Mouse (Mus musculus): ENCODE measurements around the gene Gjd2. TPM values are rescaled to one million over a fixed set of nuclear protein-coding genes. Genes with fewer than 3 reads are reported as not detected.

Gene Gjd2
- 0.05 and 0.14 TPM in 2 replicates for polyA plus RNA-seq (2015; fragmentation: Nextera tagmentation; extraction: Ambion mirVana)

DNA sequence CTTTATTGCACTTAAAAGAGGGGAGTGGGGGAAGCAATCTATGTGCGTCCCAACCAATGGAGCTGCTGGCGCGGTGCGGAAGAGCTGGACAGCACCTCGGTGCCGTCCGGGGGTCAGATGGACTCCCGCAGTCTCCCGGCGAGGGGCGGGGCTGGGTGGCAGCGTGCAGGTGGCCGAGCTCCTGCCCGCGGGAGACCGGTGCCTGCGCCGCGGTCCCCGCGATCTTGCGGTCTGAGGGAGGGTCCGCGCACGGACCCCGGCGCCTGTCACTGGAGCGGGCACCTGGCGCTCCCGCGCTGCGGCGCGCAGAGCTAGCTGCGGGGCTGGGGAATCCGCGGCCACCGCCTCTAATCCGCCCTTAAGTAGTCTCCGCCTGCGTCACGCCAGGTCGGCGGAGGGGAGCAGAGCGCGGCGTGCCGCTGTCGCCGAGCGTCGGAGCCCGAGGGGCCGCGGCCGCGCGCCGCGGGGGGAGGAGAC lies at the start of gene Gjd2:
Gene Gjd2 (minus strand): TSS at position 325 of the 477 bp plus-strand sequence.
- no peak for ATAC-seq (ENCODE audit: low read depth)
- WGBS = 0% methylated on average over 47 of the region's 60 CpGs
- Histone ChIP-seq H3K27me3 (ENCODE audit: control insufficient read depth, insufficient read depth, low read depth, low read length) (peaks cover 31% of the 10 kb centered on the region), H3K36me3 (ENCODE audit: control insufficient read depth, insufficient read depth, low read length) (no peaks in the 10 kb centered on the region), H3K4me3 (ENCODE audit: low read length) (peak within 1 kb of the TSS; percentile 44), H3K4me1 (replicated peaks; ENCODE audit: control insufficient read depth, insufficient read depth, low read length) (0 out of 2 replicates have a peak, but pooled peaks cover 4% of the 10 kb centered on the region), H3K4me2 (ENCODE audit: low read depth, low read length) (peak within 1 kb of the TSS; percentile 58), H3K9ac (ENCODE audit: low read length) (no peak within 1 kb of the TSS), H3K9me3 (ENCODE audit: control insufficient read depth, low read length) (no peaks in the 10 kb centered on the region), H3K27ac (ENCODE audit: low read length) (no peak within 1 kb of the TSS)

DNA sequence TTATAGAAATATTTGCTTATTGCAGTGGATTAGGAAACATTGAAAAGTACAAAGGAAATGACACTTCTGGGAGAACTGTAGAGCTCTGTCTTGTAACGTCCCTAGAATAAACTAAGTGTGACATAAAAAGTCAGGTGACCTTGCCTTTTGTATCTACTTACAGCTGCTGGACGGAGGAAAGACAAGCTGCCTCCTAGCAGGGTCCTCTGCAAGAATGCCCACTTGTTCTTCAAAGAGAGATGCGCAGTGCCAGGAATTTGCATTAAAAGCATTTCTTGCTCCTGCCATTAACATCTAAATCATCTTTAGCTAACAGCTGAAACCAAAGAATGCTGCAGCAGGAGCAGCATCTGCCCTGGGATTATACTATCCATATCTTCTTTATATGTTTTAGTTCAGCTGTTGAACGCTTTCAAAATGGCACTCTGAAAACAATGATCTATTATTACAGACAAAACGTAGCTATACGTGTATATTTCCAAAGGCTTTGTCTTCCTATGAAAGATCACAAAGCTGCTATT lies 46.7 kb upstream of the Gjd2 start:
- Histone ChIP-seq H3K4me3 (ENCODE audit: low read length) (no peak overlapping the region), H3K4me2 (ENCODE audit: low read depth, low read length) (no peak overlapping the region), H3K27me3 (ENCODE audit: control insufficient read depth, insufficient read depth, low read depth, low read length) (no peaks in the 10 kb centered on the region), H3K27ac (ENCODE audit: low read length) (no peak overlapping the region), H3K9ac (ENCODE audit: low read length) (no peak overlapping the region), H3K36me3 (ENCODE audit: control insufficient read depth, insufficient read depth, low read length) (no peaks in the 10 kb centered on the region), H3K9me3 (ENCODE audit: control insufficient read depth, low read length) (no peaks in the 10 kb centered on the region), H3K4me1 (replicated peaks; ENCODE audit: control insufficient read depth, insufficient read depth, low read length) (0 out of 2 replicates have a peak, but pooled peaks cover 2% of the 10 kb centered on the region)
- no peak for ATAC-seq (ENCODE audit: low read depth)
- 49% methylated on average over 6 of the region's 6 CpGs for WGBS

DNA sequence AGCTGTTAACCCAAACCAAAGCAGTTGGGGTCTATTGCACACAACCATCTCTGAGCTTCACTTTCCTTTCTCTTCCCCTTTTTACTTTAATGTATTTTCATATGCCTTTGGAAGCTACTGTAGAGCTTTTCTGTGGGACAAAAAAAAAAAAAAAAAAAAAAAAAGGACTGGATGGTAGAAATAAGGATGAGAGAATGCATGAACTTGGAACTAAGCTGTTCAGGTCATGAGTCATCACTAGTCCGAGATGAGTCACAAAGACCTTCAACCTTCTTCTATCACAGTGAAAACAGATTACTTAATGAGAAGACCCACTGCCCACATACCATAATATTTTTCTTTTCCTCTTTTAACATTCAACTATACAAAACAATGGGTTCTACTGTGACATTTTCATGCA lies 46.2 kb upstream of the Gjd2 start:
- Histone ChIP-seq H3K9ac (ENCODE audit: low read length) (no peak overlapping the region), H3K36me3 (ENCODE audit: control insufficient read depth, insufficient read depth, low read length) (no peaks in the 10 kb centered on the region), H3K4me3 (ENCODE audit: low read length) (no peak overlapping the region), H3K9me3 (ENCODE audit: control insufficient read depth, low read length) (no peaks in the 10 kb centered on the region), H3K4me2 (ENCODE audit: low read depth, low read length) (no peak overlapping the region), H3K4me1 (replicated peaks; ENCODE audit: control insufficient read depth, insufficient read depth, low read length) (0 out of 2 replicates have a peak, but pooled peaks cover 2% of the 10 kb centered on the region), H3K27me3 (ENCODE audit: control insufficient read depth, insufficient read depth, low read depth, low read length) (no peaks in the 10 kb centered on the region), H3K27ac (ENCODE audit: low read length) (no peak overlapping the region)
- no peak for ATAC-seq (ENCODE audit: low read depth)
- 52% methylated on average over 1 of the region's 1 CpGs for WGBS

DNA sequence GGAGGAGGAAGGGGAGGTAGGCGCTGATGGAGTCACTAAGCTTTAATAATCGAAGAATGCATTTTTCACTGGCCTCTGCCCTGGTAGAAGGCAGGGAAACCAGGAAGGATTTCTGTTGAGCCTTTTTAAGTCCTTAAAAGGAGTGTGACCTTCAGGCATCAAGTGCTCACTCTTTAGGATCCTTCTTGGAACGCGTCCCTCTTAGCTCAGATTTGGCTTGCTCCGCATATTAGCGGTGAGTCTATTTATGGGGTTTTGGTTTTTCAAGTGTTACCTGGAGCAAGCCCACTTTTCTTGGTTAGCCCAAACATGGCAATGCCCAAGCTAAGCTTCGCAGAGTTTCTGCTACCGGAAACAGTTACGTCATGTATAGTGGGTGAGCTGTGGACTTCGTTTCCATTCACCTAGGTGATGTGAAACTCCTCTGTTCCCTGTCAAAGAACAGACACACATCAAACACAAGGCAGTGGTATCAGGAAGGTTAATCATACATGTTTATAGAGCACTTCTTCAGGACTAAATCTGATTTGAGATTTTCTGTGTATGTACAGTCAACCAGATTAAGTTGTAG lies 44.9 kb upstream of the Gjd2 start:
- H3K27me3 ChIP-seq (ENCODE audit: control insufficient read depth, insufficient read depth, low read depth, low read length) = no peaks in the 10 kb centered on the region
- H3K4me3 ChIP-seq (ENCODE audit: low read length) = no peak overlapping the region
- H3K36me3 ChIP-seq (ENCODE audit: control insufficient read depth, insufficient read depth, low read length) = no peaks in the 10 kb centered on the region
- 72% methylated on average over 10 of the region's 10 CpGs for WGBS
- ATAC-seq (ENCODE audit: low read depth) = no peak
- 0 out of 2 replicates have a peak, but pooled peaks cover 2% of the 10 kb centered on the region for H3K4me1 ChIP-seq (replicated peaks; ENCODE audit: control insufficient read depth, insufficient read depth, low read length)
- H3K9ac ChIP-seq (ENCODE audit: low read length) = no peak overlapping the region
- H3K27ac ChIP-seq (ENCODE audit: low read length) = no peak overlapping the region
- no peak overlapping the region for H3K4me2 ChIP-seq (ENCODE audit: low read depth, low read length)
- no peaks in the 10 kb centered on the region for H3K9me3 ChIP-seq (ENCODE audit: control insufficient read depth, low read length)

DNA sequence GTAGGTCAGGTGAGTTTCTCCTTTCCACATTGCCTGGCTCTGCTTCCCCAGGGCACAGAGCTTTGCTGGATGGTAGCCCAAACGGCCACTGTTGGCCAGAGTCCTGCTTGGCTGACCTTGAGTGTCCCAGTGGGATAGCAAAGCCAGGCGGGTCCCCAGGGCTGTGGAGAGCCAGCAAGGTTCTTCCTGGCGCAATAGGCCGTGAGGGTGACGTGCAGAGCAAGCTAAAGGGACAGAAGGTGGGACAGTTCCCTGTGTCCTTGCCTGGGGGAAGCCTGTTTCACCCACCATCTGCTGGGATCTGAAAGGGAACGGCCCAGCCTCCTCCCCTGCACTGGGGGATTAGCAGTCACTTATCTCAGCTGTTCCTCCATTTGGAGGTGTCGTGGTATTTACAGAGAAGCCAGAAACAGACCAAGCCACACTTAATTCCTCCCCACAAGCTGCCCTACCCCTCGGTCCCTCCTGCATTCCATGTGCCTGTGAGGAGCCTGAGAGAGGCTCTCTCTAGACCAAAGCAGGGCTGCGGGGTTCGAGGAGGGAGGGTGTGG lies 44.0 kb upstream of the Gjd2 start:
- Histone ChIP-seq H3K27me3 (ENCODE audit: control insufficient read depth, insufficient read depth, low read depth, low read length) (no peaks in the 10 kb centered on the region), H3K36me3 (ENCODE audit: control insufficient read depth, insufficient read depth, low read length) (no peaks in the 10 kb centered on the region), H3K4me2 (ENCODE audit: low read depth, low read length) (peak overlapping the region; percentile 0; the same call in 1 of the 2 replicates), H3K9ac (ENCODE audit: low read length) (no peak overlapping the region), H3K9me3 (ENCODE audit: control insufficient read depth, low read length) (no peaks in the 10 kb centered on the region), H3K4me3 (ENCODE audit: low read length) (no peak overlapping the region), H3K4me1 (replicated peaks; ENCODE audit: control insufficient read depth, insufficient read depth, low read length) (0 out of 2 replicates have a peak, but pooled peaks cover 2% of the 10 kb centered on the region), H3K27ac (ENCODE audit: low read length) (no peak overlapping the region)
- peak; percentile 65 for ATAC-seq (ENCODE audit: low read depth)
- 7% methylated on average over 10 of the region's 10 CpGs for WGBS

DNA sequence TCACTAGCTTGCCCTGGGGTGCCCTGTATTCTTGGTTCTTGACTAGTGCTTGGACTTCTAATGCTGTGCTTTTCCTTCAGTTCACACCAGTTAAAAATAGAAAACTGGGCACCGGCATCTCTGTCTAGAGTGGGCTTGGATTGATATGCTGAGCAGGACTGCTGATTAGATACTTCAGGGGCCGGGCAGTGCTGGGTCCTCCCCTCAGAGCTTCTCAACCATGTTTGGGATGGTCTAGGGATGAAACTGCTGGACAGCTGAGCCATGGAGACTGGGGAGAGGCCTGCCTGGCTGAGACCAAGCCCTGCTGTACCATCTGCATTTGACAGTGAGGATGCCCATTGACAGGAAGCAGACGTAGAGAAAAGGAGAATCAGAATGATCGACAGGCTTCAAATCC lies 40.7 kb upstream of the Gjd2 start:
- no peak overlapping the region for H3K27ac ChIP-seq (ENCODE audit: low read length)
- no peak overlapping the region for H3K9ac ChIP-seq (ENCODE audit: low read length)
- 0 out of 2 replicates have a peak, but pooled peaks cover 2% of the 10 kb centered on the region for H3K4me1 ChIP-seq (replicated peaks; ENCODE audit: control insufficient read depth, insufficient read depth, low read length)

DNA sequence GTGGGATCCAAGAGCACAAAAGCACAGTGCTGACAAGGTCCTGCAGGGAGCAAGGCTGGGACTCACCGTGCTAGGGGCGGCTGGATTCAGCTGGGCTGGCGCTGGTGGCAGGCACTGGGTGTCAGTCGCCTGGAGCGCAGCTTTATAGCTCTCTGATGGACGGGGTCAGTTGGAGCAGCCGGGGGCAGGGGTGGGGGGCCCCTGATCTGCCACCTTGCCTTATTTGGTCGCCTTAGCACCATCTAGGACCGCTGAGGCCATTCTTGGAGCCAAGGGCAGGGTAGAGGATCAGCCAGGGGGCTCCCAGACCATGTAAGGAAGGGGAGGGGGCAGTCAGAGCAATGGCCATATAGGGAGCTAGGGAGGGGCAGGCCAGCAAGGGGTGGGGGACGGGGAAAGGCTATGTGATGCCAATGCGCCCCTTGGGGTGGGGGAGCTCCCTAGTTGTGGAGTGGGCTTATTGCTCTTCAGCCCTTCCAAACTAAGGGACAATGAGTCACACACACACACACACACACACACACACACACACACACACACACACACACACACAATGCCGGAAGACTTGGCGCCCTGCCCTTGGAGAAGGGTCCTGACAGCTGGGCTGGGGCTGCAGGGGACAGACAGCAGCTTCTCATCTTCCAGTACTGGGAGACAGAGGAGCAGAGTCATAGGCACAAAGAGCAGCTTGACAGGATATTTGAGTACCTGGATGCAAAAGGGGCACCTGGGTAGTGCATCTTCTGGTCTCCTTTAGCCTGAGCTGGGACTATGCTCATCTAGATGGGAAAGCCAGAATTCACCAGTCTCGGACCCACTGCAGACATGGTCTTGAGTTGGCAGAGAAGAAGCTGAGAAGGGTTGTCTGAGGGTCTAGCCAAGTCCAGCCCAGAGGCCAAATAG lies 39.5 kb upstream of the Gjd2 start, which contains the start of gene Actc1:
Gene Actc1 (minus strand): TSS at position 853 of the 903 bp plus-strand sequence.
- WGBS = 19% methylated on average over 14 of the region's 14 CpGs
- peak within 1 kb of the TSS; percentile 39 for H3K4me3 ChIP-seq (ENCODE audit: low read length)

More for the DNA sequence above, 40.7 kb upstream of the Gjd2 start:
- Histone ChIP-seq H3K4me3 (ENCODE audit: low read length) (no peak overlapping the region), H3K36me3 (ENCODE audit: control insufficient read depth, insufficient read depth, low read length) (no peaks in the 10 kb centered on the region), H3K27me3 (ENCODE audit: control insufficient read depth, insufficient read depth, low read depth, low read length) (no peaks in the 10 kb centered on the region), H3K9me3 (ENCODE audit: control insufficient read depth, low read length) (no peaks in the 10 kb centered on the region), H3K4me2 (ENCODE audit: low read depth, low read length) (no peak overlapping the region)
- WGBS = 67% methylated on average over 4 of the region's 4 CpGs
- peak; percentile 31; the same call in 1 of the 2 replicates for ATAC-seq (ENCODE audit: low read depth)

DNA sequence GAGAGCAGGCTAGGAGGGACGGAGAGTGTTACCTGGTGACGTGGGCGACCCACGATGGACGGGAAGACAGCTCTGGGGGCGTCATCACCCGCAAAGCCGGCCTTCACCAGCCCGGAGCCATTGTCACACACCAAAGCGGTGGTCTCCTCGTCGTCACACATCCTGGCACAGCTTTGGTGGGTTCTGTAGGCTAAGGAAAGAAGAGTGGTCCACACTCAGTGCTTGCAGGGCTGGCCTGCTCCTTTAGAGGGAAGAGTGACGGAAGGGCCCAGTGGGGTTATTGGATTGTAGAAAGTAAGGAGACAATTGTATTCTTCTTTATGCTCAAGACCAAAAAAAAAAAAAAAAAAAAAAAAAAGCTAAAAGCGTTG lies 38.4 kb upstream of the Gjd2 start:
- Histone ChIP-seq H3K27ac (ENCODE audit: low read length) (no peak overlapping the region), H3K27me3 (ENCODE audit: control insufficient read depth, insufficient read depth, low read depth, low read length) (no peaks in the 10 kb centered on the region), H3K4me2 (ENCODE audit: low read depth, low read length) (no peak overlapping the region; the same call in 1 of the 2 replicates), H3K4me1 (replicated peaks; ENCODE audit: control insufficient read depth, insufficient read depth, low read length) (no peaks in the 10 kb centered on the region), H3K4me3 (ENCODE audit: low read length) (no peak overlapping the region), H3K36me3 (ENCODE audit: control insufficient read depth, insufficient read depth, low read length) (no peaks in the 10 kb centered on the region), H3K9ac (ENCODE audit: low read length) (no peak overlapping the region), H3K9me3 (ENCODE audit: control insufficient read depth, low read length) (no peaks in the 10 kb centered on the region)
- WGBS = 85% methylated on average over 14 of the region's 14 CpGs
- no peak for ATAC-seq (ENCODE audit: low read depth)

More for the DNA sequence above, 39.5 kb upstream of the Gjd2 start, which contains the start of gene Actc1:
- Histone ChIP-seq H3K27me3 (ENCODE audit: control insufficient read depth, insufficient read depth, low read depth, low read length) (no peaks in the 10 kb centered on the region), H3K4me1 (replicated peaks; ENCODE audit: control insufficient read depth, insufficient read depth, low read length) (0 out of 2 replicates have a peak, but pooled peaks cover 2% of the 10 kb centered on the region), H3K4me2 (ENCODE audit: low read depth, low read length) (peak within 1 kb of the TSS; percentile 62), H3K27ac (ENCODE audit: low read length) (no peak within 1 kb of the TSS), H3K36me3 (ENCODE audit: control insufficient read depth, insufficient read depth, low read length) (no peaks in the 10 kb centered on the region), H3K9me3 (ENCODE audit: control insufficient read depth, low read length) (no peaks in the 10 kb centered on the region), H3K9ac (ENCODE audit: low read length) (peak within 1 kb of the TSS; percentile 37; the same call in 1 of the 2 replicates)
- peak; percentile 58 for ATAC-seq (ENCODE audit: low read depth)
